Mouse (Mus musculus): ENCODE data around the gene Cldn8.

Gene Cldn8

GRCm38 (mm10) chr16:88563045-88563913 is at the start of gene Cldn8:
Cldn8 (minus strand) TSS chr16:88563183.
- no peak for DNase-seq (ENCODE audit: low spot score in 2 of 2)

GRCm38 (mm10) chr16:88612712-88613111 is 49.7 kb upstream of the Cldn8 start:
- no peak for DNase-seq (ENCODE audit: low spot score in 2 of 2)

GRCm38 (mm10) chr16:88611922-88612321 is 48.9 kb upstream of the Cldn8 start, which contains the start of gene Krtap24-1:
Krtap24-1 (minus strand) TSS chr16:88612279.
- DNase-seq (ENCODE audit: low spot score in 2 of 2): no peak

- DNase-seq (ENCODE audit: low spot score in 2 of 2): no peak
Measured at GRCm38 (mm10) chr16:88604570-88604969, 41.6 kb upstream of the Cldn8 start.

GRCm38 (mm10) chr16:88602464-88602863 is 39.5 kb upstream of the Cldn8 start:
- no peak for DNase-seq (ENCODE audit: low spot score in 2 of 2)

GRCm38 (mm10) chr16:88600303-88600702 is 37.3 kb upstream of the Cldn8 start:
- DNase-seq (ENCODE audit: low spot score in 2 of 2): no peak

GRCm38 (mm10) chr16:88599504-88600237 is 36.7 kb upstream of the Cldn8 start:
- no peak for DNase-seq (ENCODE audit: low spot score in 2 of 2)

- DNase-seq (ENCODE audit: low spot score in 2 of 2): no peak
Measured at GRCm38 (mm10) chr16:88592758-88593157, 29.8 kb upstream of the Cldn8 start.

GRCm38 (mm10) chr16:88583338-88583737 is 20.4 kb upstream of the Cldn8 start:
- DNase-seq (ENCODE audit: low spot score in 2 of 2): no peak

GRCm38 (mm10) chr16:88575885-88576679 is 13.1 kb upstream of the Cldn8 start:
- no peak for DNase-seq (ENCODE audit: low spot score in 2 of 2)

- no peak for DNase-seq (ENCODE audit: low spot score in 2 of 2)
Measured at GRCm38 (mm10) chr16:88572904-88573404, 10.0 kb upstream of the Cldn8 start.

GRCm38 (mm10) chr16:88570136-88570535 is 7.2 kb upstream of the Cldn8 start:
- DNase-seq (ENCODE audit: low spot score in 2 of 2): no peak

- DNase-seq (ENCODE audit: low spot score in 2 of 2): no peak
Measured at GRCm38 (mm10) chr16:88569732-88570131, 6.7 kb upstream of the Cldn8 start.

- DNase-seq (ENCODE audit: low spot score in 2 of 2): no peak
Measured at GRCm38 (mm10) chr16:88569096-88569495, 6.1 kb upstream of the Cldn8 start.

GRCm38 (mm10) chr16:88561617-88562164 is 1.3 kb downstream of the Cldn8 start:
- DNase-seq (ENCODE audit: low spot score in 2 of 2): no peak

GRCm38 (mm10) chr16:88542488-88542887 is 20.5 kb downstream of the Cldn8 start:
- no peak for DNase-seq (ENCODE audit: low spot score in 2 of 2)

- no peak for DNase-seq (ENCODE audit: low spot score in 2 of 2)
Measured at GRCm38 (mm10) chr16:88539841-88540487, 23.0 kb downstream of the Cldn8 start.

GRCm38 (mm10) chr16:88511348-88511747 is 51.6 kb downstream of the Cldn8 start:
- no peak for DNase-seq (ENCODE audit: low spot score in 2 of 2)
